Mouse (Mus musculus) MEL (cell line): ENCODE measurements around the gene Tarbp1.
"Not testable (repeated sequence)": the region's sequence is repeated elsewhere in the genome, so short reads cannot be mapped to it uniquely, and the experiment has no call there.

Experiments used
- CTCF ChIP-seq, 3 experiments: IDR thresholded peaks in 2 of 3; conservative IDR thresholded peaks in 1 of 3; 2 replicates each; pipeline ENCODE4 v1.5.1; 2011 to 2012; ENCODE audit warnings: low read length in 3 of 3, low read depth in 2 of 3, mild to moderate bottlenecking in 2 of 3, improper control_type of control experiment in 1 of 3, inconsistent platforms in 1 of 3, mixed read lengths in 1 of 3, moderate library complexity in 1 of 3; ENCODE audit not compliant: control insufficient read depth in 1 of 3, insufficient read depth in 1 of 3, poor library complexity in 1 of 3, severe bottlenecking in 1 of 3
- POLR2AphosphoS2 ChIP-seq: IDR thresholded peaks from 2 replicates; pipeline ENCODE4 v1.6.1; 2011; ENCODE audit warnings: low read length, improper control_type of control experiment

GRCm38 (mm10) chr8:126476151-126476855 is 1.4 kb upstream of the Tarbp1 start:
- not testable (repeated sequence) for TF ChIP-seq POLR2AphosphoS2; CTCF (IDR thresholded peaks at IDR 0.05 in 2 of 3, conservative IDR thresholded peaks at IDR 0.05 in 1 of 3; ENCODE audit: control insufficient read depth in 1 of 3, insufficient read depth in 1 of 3, low read depth in 2 of 3, low read length in 3 of 3, poor library complexity in 1 of 3, severe bottlenecking in 1 of 3)
